8 mouse cellular contexts compared by ENCODE assay signal in genomic region chr1:62701065-62701921, GRCm38 (mm10). TPM values are rescaled to one million over a fixed set of nuclear protein-coding genes. Genes with fewer than 3 reads are reported as not detected.
DNase-seq lines count a peak whose midpoint lies in the region; ATAC-seq lines count a peak whose summit lies in the region.

No protein-coding gene starts in this region.

- DNase-seq in A20 (ENCODE audit: low read depth, low spot score), result peak; percentile 13
- DNase-seq in MN1 (ENCODE audit: low spot score), result peak; percentile 88
- DNase-seq in cerebellum, postnatal 14 days, result peak; percentile 87 to 91
- DNase-seq in liver, embryonic 13.5 days, result peak; percentile 21
- DNase-seq in retina, postnatal 1 day, result peak; percentile 92

- H3K9ac ChIP-seq in kidney, embryonic 15.5 days, result no peak overlapping the region
- no peak overlapping the region for H3K9ac ChIP-seq in liver, embryonic 13.5 days

- H3K4me1 ChIP-seq in kidney, embryonic 15.5 days, result peaks cover 54% of the 10 kb centered on the region
- peaks cover 12% of the 10 kb centered on the region for H3K4me1 ChIP-seq in liver, embryonic 13.5 days (replicated peaks)

- peak; percentile 73 for ATAC-seq in granulocyte monocyte progenitor cell, adult 5-6 weeks (replicated peaks; ENCODE audit: poor library complexity, severe bottlenecking)
- ATAC-seq in kidney, embryonic 15.5 days (replicated peaks; ENCODE audit: low FRiP score), result peak; percentile 38
- peak; percentile 61 for ATAC-seq in liver, embryonic 13.5 days (ENCODE audit: low read depth)
- ATAC-seq in erythroid progenitor cell, adult 5-6 weeks (replicated peaks; ENCODE audit: low FRiP score, poor library complexity, severe bottlenecking), result no peak

- no peak overlapping the region for H3K27ac ChIP-seq in kidney, embryonic 15.5 days
- no peak overlapping the region for H3K27ac ChIP-seq in liver, embryonic 13.5 days

- no peaks in the 10 kb centered on the region for H3K36me3 ChIP-seq in kidney, embryonic 15.5 days
- H3K36me3 ChIP-seq in liver, embryonic 13.5 days, result no peaks in the 10 kb centered on the region

- peaks cover 68% of the 10 kb centered on the region for H3K27me3 ChIP-seq in kidney, embryonic 15.5 days
- peaks cover 56% of the 10 kb centered on the region for H3K27me3 ChIP-seq in liver, embryonic 13.5 days

- 37% methylated on average over 10 of the region's 10 CpGs for WGBS in kidney, embryonic 15.5 days
- WGBS in liver, embryonic 13.5 days (ENCODE audit: insufficient replicate concordance), result 25% methylated on average over 10 of the region's 10 CpGs

- H3K4me3 ChIP-seq in kidney, embryonic 15.5 days (replicated peaks), result no peak overlapping the region
- no peak overlapping the region for H3K4me3 ChIP-seq in liver, embryonic 13.5 days (replicated peaks)

- no peak overlapping the region for H3K4me2 ChIP-seq in kidney, embryonic 15.5 days
- no peak overlapping the region for H3K4me2 ChIP-seq in liver, embryonic 13.5 days

- no peaks in the 10 kb centered on the region for H3K9me3 ChIP-seq in kidney, embryonic 15.5 days (replicated peaks)
- no peaks in the 10 kb centered on the region for H3K9me3 ChIP-seq in liver, embryonic 13.5 days (replicated peaks)

RNA-seq across cellular contexts. Expression of gene Nrp2, which starts 1.8 kb away (rescaled TPM):
- total RNA-seq in granulocyte monocyte progenitor cell, adult 5-6 weeks (2014; fragmentation: Nextera tagmentation), result 2.1 and 2.5 TPM in 2 replicates
- total RNA-seq in granulocyte monocyte progenitor cell, adult 5-6 weeks (2017), result 2.4 and 3.1 TPM in 2 replicates
- 11.7 and 12.2 TPM in 2 replicates for polyA plus RNA-seq in kidney, embryonic 15.5 days (2015; fragmentation: Nextera tagmentation; extraction: Ambion mirVana)
- 0.76 and 1.3 TPM in 2 replicates for polyA plus RNA-seq in liver, embryonic 13.5 days (2015; fragmentation: Nextera tagmentation; extraction: Ambion mirVana)
- total RNA-seq in erythroid progenitor cell, adult 5-6 weeks (2015; ENCODE audit: low replicate concordance), result 0.72 and 1.7 TPM in 2 replicates
- 1.3 and 2.7 TPM in 2 replicates for total RNA-seq in erythroid progenitor cell, adult 5-6 weeks (2017; ENCODE audit: low replicate concordance)

Comparison
In these comparisons a context has a peak if more than half of its experiments do, and no peak if none do; other contexts are left out.
1. DNase-seq: peak in every context shown above with its lines; median percentile 92 in retina, postnatal 1 day; 89 in cerebellum, postnatal 14 days; 88 in MN1; 21 in liver, embryonic 13.5 days; 13 in A20.